Mouse (Mus musculus) brown adipose tissue, adult 24 weeks (tissue): Measurements from ENCODE around the gene Lypd8. TPM values are rescaled to one million over a fixed set of nuclear protein-coding genes. Genes with fewer than 3 reads are reported as not detected.
A peak's percentile ranks its signal among the peaks of the same experiment; 100 is the strongest.

Experiments used
- H3K27ac ChIP-seq: fragments of 200-500 bp; replicated peaks from 2 replicates; pipeline ENCODE4 v1.5.1; 2012; ENCODE audit warnings: low read depth, mild to moderate bottlenecking, low read length
- H3K4me1 ChIP-seq: fragments of 200-500 bp; 2 replicates; pipeline ENCODE4 v1.6.1; 2012; ENCODE audit warnings: low read length, mixed read lengths; ENCODE audit not compliant: control insufficient read depth, insufficient read depth, insufficient read length
- H3K4me3 ChIP-seq: fragments of 200-500 bp; 2 replicates; pipeline ENCODE4 v1.5.1; 2012; ENCODE audit warnings: low read depth, mild to moderate bottlenecking, low read length, moderate library complexity; ENCODE audit not compliant: insufficient read depth
- polyA plus RNA-seq: library from polyadenylated mRNA; stranded (reverse); fragments of >200 nt; gene quantifications from 2 replicates; pipeline ENCODE4 v1.2.4, GENCODE M21; 2012; ENCODE audit not compliant: missing spikeins, insufficient read depth, insufficient read length

Gene Lypd8
- polyA plus RNA-seq, result not detected in 2 replicates

DNA sequence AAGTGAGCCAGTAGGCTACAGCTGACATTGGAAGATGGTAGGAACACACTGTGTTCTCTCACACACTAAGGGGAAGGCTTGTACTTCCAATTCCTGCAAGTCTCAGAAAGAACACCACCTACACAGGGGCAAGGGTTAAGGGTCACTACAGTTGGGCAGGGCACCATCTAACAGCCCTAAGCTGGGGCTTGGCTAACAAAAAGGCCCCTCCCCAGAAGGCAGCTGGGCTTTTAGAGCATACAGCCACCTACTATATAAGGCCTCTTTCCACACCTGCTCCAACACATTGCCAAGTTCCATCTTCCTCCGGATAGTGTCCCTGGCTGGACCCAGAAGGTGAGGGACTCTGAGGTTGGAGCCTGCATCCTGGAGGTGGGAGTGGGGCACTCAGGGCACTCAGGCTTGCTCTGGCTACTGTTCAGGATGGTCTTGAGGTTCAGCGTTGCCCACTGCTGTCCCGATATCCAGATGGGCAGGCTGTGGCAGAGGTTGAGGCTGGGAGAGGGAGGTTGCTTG lies at the start of gene Lypd8:
Lypd8 (plus strand) TSS at position 281 of the 516 bp plus-strand sequence.
- Histone ChIP-seq H3K4me1 (no peaks in the 10 kb centered on the region), H3K27ac (no peak within 1 kb of the TSS), H3K4me3 (no peak within 1 kb of the TSS)

DNA sequence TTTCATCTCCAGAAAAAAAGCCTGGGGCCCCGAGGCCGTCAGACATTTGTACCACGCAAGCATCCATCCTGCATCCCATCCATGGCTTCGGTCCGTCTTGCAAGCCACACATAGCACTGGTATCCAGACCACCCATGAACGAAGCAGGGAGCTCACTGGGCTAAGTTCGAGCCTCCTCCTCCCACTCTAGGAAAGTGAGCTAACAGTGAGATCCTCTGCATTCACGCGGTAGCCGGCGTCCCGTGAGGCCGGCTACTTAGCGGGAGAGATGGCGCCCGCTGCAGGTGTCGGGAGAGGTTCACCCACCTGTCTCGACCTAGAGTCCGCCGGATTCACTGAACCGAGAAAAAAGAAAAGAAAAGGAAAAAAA lies 49.0 kb upstream of the Lypd8 start:
- Histone ChIP-seq H3K4me1 (peaks cover 8% of the 10 kb centered on the region; the same call in 1 of the 2 replicates), H3K27ac (peak overlapping the region; percentile 50), H3K4me3 (peak overlapping the region; percentile 84)

DNA sequence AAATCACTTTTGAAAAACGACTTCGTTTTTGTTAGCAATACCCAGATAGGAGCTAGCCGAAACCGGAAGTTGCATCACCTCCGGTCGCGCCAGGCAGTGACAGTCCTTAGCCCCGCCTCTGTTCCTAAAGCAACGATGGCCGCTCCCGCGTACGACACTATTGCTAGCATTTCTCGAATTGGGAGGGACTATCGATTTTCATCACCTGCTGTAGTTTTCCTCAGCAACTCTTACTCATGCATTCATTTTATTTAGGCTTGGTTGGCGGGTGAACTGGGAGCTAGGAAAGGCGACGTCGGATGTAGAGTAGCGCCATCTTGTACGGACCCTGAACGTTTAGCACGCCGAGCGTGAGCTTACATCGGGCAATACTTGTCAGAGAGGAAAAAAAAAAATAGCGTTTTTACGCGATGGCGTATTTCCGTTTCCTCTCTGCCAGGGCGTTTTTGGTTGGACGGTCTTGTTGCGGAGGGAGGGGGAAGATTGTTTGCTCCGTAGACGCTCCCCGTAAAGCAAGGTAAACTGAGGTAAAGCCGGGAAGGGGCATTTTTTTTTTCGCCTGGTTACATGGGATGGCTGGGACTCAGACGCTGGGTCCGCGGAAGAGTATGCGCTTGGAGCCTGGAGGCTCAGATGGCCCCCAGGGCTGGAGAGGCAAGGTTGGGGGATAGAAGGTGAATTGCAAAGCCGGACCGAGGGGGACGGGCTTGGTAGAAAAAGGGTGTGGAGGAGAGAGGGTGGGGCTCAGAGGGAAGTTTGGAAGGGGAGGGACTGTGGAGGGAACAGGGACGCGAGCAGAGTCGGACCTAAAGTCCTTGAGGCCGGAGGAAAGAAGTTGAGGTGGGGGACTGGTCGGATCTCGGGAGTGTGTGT lies 48.3 kb upstream of the Lypd8 start, which contains the start of the genes Zfp672 and Sh3bp5l:
Zfp672 (minus strand) TSS at position 64 of the 873 bp plus-strand sequence.
Sh3bp5l (plus strand) TSS at position 449 of the 873 bp plus-strand sequence.
- peaks cover 8% of the 10 kb centered on the region; the same call in 1 of the 2 replicates for H3K4me1 ChIP-seq
- peak within 1 kb of the TSS; percentile 84 for H3K4me3 ChIP-seq
- H3K27ac ChIP-seq, result peak within 1 kb of the TSS; percentile 96

DNA sequence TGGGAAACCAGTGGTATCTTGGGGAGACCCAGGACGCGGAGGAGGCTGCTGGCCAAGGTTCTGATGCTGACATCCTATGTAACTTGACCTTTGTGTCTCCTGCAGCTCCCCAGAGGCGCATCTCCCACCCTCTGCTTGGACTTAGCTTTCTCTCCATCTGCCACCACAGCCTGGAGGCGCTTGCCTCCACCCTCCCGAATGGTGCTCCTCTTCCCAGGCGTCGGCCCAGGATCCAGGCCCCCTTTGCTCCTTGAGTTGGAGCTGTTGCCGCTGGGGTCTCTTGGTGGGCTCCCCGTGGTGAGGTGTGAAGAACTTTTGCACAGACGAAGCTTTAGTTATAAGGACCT lies 47.7 kb upstream of the Lypd8 start:
- peaks cover 8% of the 10 kb centered on the region; the same call in 1 of the 2 replicates for H3K4me1 ChIP-seq
- peak overlapping the region; percentile 84 for H3K4me3 ChIP-seq
- H3K27ac ChIP-seq, result peak overlapping the region; percentile 71

DNA sequence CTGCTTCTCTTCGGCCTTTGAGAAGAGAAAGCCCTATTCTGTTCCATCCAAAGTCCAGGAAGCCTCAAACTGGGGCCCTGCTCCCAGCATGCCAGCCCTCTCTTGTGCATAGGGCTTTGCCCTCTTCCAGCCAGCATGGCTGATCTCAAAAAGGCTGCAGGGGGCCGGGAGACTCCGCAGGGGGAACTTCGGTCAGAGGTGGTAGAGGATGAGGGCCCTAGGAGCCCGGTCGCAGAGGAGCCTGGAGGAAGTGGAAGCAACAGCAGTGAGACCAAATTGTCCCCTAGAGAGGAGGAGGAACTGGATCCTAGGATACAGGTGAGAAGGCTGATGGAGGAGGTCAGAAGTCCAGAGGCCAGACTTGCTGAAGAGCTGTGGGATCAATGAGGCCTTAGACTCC lies 47.3 kb upstream of the Lypd8 start:
- no peak overlapping the region for H3K27ac ChIP-seq
- H3K4me3 ChIP-seq, result peak overlapping the region; percentile 84
- peaks cover 8% of the 10 kb centered on the region; the same call in 1 of the 2 replicates for H3K4me1 ChIP-seq

DNA sequence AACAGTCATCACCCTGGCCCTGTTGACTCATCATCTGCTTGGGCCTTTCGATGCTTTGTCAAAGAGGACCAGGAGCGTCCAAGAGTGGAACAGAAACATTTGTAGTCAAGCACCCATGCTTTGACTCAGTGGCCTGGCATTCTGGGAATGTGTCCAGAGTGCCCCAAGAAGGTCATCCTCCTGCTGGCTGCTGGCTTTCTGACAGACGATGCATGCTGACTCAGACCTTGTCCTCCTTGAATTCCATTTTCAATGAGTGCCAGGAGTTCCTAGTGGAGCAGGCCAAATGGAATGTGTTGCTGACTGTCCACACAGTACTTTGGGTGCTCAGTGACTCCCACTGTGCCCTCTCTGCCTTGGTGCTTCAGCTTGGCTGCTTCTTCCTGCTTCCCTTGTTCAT lies 44.1 kb upstream of the Lypd8 start:
- Histone ChIP-seq H3K4me3 (no peak overlapping the region), H3K27ac (no peak overlapping the region), H3K4me1 (peaks cover 8% of the 10 kb centered on the region; the same call in 1 of the 2 replicates)

DNA sequence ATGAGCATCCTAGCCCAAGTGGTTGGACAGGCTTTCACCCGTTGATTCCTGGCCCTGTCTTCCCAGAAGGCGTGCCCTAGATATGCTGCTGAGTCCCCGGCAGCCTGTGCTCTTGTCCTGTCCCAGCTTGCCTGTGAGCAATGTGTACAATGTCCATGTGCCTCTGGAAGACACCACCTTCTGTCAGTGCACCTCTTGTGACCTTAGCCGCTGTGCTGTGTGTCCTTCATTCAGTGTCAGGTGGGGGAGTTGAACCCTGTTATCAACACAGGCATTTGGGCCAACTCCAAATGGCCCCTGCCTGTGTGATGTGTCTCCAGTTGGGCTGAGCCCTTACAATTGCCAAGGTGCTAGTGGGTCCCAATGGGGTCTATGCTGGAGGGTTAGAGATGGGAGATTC lies 32.1 kb upstream of the Lypd8 start:
- no peaks in the 10 kb centered on the region for H3K4me1 ChIP-seq
- H3K4me3 ChIP-seq, result no peak overlapping the region
- H3K27ac ChIP-seq, result no peak overlapping the region

DNA sequence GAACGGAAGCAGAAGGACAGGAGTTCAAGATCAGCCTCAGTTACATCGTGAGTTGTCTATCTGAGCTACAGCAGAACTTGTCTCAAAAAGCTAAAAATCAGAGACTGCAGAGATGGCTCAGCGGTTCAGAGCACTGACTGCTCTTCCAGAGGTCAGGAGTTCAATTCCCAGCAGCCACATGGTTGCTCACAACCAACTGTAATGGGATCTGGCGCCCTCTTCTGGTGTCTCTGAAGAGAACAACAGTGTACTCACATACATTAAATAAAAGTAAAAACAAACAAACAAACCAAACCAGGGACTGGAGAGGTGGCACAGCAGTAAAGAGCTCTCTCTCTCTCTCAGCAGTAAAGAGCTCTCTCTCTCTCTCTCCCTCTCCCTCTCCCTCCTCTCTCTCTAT lies 28.2 kb upstream of the Lypd8 start:
- H3K27ac ChIP-seq, result no peak overlapping the region
- no peak overlapping the region for H3K4me3 ChIP-seq
- H3K4me1 ChIP-seq, result no peaks in the 10 kb centered on the region

DNA sequence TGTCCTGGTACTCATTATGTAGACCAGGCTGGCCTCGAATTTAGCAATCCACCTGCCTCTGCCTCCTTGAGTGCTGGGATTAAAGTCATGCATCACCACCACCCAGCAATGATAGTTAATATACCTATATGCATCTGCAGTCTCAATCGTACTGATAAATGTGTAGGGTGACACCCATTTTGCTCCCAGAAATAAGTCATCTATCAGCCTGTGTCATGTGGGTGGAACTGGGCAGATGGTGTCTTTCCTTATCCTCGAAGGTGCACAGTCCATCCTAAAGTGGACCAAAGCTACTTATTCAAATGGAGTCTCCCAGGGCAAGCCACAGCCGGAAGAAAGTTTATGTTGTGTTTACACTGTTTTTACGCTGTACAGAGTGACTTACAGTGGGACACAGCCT lies 27.7 kb upstream of the Lypd8 start:
- Histone ChIP-seq H3K4me1 (no peaks in the 10 kb centered on the region), H3K27ac (no peak overlapping the region), H3K4me3 (no peak overlapping the region)

DNA sequence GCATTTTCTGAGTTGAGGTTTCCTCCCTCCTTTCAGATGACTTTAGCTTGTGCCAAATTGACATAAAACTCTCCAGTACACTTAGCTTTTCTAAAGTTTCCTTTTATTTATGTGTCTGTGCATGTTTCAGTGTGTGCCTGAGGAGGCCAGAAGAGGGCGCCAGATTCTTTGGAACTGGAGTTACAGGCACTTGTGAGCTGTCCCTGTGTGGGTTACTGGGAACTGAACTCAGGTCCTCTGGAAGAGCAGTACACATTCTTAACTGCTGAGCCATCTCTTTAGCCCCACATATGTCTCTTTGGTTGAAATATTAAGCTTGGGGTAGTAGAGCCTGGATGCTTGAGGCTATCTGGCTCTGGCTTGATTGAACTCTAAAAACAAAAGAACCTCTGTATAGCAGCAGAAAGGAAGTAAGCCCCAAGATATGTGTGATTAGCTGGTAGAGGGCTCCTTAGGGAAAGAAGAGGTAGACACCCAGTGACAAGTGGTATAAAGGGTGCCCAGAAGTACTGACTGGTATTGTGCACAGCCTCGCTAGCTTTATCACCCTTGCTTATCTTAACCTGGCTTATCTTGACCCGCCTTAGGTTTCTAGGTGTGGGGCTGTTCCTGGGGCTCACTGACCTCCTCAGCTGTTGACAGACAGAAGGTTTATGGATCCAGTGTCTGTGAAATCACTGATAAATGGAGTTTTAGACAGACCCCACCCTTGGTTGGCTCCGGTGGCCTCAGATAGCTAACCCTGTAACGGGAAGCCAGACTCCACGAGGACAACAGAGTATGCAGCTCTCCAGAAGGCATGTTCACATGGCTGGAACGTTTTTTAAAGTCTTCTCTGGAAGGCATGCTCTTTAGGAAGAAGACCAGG lies 25.9 kb upstream of the Lypd8 start:
- Histone ChIP-seq H3K4me1 (no peaks in the 10 kb centered on the region), H3K4me3 (no peak overlapping the region), H3K27ac (no peak overlapping the region)

DNA sequence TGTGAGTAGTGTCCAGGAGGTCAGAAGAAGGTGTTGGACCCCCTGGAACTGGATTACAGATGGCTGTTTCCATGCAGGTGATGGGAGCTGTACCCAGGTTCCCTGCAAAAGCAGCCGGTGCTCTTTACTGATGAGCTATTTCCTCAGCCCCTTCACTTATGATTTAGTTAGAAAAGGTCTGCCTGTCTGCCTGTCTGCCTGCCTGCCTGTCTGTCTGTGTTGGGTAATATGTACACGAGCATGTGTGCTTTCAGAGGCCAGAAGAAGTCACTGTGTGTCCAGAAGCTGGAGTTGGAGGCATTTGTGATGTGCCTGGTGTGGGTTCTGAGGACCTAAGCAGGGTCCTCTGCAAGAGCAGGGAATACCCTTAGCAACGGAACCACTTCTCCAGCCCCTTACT lies 25.1 kb upstream of the Lypd8 start:
- no peak overlapping the region for H3K4me3 ChIP-seq
- H3K27ac ChIP-seq, result no peak overlapping the region
- H3K4me1 ChIP-seq, result no peaks in the 10 kb centered on the region

DNA sequence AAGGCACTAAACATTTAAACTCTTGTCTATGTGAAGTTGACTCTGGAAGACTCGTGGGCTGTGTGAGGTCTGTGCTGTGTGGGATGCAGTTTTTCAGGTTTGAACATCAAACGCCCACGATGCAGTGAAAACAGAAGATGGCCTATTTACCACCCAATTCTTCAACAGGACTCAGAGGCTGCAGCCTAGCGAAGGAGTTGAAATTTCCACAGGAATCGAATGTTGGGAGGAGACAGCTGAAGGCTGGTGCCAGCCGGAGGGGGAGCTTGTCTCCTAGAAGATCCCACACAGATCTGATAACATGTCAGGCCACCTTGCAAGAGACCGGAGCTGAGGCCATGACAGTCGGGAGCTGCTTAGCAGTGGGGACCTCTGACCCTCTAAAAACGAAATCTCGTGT lies 24.4 kb upstream of the Lypd8 start:
- no peak overlapping the region for H3K27ac ChIP-seq
- H3K4me1 ChIP-seq, result no peaks in the 10 kb centered on the region
- H3K4me3 ChIP-seq, result no peak overlapping the region

DNA sequence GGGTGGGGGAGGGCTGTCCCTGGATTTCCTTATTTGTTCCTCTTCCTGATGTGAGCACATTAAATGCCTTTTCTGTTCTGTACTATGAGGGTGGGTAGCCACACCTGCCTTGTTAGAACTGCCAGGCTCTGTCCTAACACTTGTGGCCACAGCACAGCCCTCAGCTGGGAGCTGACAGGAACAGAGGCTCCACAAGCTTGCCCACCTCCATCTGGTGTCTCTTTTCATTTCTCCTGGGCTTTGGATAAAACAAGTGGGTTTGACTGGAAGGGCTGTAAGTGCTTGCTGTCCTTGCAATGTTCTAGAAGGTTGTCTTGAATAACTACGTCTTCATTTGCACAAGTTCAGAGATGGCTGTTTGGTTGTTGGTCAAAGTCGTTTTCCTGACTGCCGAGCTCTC lies 23.9 kb upstream of the Lypd8 start:
- H3K4me1 ChIP-seq, result no peaks in the 10 kb centered on the region
- H3K27ac ChIP-seq, result no peak overlapping the region
- no peak overlapping the region for H3K4me3 ChIP-seq

DNA sequence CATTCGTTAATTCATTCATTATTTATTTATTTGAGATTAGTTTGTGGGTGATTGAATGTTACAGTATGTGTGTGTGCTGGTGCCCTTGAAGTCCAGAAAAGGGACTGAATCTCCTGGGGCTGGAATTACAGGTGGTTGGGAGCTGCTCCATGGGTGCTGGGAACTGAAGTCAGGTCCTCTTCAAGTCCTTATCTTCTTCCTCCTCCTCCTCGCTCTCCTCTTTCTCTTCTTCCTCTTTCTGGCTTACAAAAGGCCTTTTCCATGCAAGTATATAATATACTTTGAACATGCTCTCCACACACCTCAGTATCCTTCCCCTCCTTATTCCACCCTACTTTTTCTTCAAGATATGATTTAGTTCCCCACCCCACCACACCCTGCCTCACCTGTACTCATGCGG lies 21.8 kb upstream of the Lypd8 start:
- Histone ChIP-seq H3K4me3 (no peak overlapping the region), H3K27ac (no peak overlapping the region), H3K4me1 (no peaks in the 10 kb centered on the region)

DNA sequence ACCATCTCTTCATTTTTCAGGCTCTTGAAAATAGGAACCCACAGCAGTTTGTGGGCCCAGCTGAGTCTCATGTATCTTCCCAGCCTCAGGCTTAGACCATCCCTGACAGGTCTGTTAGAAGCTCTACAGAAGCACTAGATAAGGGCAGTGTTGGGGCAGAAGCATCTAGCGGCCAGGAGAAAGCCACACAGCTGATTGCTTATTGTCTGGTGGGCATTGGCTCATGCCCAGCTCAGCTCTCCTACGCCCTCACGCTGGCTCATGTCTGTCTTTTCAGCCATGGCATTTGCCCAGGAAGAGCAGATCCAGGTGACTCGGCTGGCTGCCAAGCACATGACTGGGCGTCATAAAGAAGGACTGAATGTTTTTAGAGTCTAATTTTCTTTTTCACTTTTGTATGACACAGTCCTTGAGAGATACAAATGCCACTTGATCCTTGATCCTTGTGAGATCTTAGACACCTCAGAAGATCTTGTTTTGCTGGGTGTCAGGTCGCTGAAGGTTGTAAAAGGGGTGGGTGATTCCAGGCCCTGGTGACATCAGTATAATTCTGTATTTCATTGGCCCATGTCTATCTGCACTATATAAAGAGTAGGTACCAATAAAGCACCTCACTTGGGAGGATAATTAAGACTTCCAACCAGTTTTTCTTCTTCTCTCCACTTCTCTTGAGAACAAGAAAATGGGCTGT lies 20.9 kb upstream of the Lypd8 start:
- Histone ChIP-seq H3K27ac (no peak overlapping the region), H3K4me3 (no peak overlapping the region), H3K4me1 (no peaks in the 10 kb centered on the region)
